Mouse (Mus musculus): ENCODE measurements around the gene Dpp7.

DNA sequence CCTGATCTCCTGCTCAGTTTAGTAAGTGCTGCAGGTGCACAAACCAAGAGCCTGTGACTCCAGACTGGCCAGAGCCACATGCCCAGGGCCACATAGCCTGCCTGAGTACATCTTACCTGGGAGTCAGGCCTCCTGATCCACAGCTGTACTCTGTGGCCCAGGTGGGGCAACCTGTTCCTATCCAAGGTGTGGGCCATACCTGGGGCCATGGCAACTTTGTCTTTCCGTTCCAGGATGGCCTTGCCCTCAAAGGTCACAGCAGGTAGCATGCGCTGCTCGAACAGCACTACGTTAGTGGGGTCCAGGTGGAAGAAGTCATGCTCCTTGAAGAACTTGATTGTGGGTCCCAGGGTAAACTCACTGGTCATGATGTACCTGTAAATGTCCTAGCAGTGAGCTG lies 8.2 kb upstream of the Dpp7 start:
- no peak for TF ChIP-seq CTCF (IDR thresholded peaks at IDR 0.05; ENCODE audit: borderline replicate concordance, insufficient read depth, low read length)
- TF ChIP-seq POLR2A (IDR thresholded peaks at IDR 0.05; ENCODE audit: low read depth, low read length), result no peak
